Mouse (Mus musculus) spleen, postnatal 36 days (tissue): ENCODE results near the gene Rbl1.

ENCODE experiments used
- DNase-seq, 2 experiments: peaks; one replicate each; pipeline ENCODE4 v3.0.0; 2022; ENCODE audit warnings: low spot score in 2 of 2, mixed read lengths in 1 of 2

Rbl1 gene

DNA sequence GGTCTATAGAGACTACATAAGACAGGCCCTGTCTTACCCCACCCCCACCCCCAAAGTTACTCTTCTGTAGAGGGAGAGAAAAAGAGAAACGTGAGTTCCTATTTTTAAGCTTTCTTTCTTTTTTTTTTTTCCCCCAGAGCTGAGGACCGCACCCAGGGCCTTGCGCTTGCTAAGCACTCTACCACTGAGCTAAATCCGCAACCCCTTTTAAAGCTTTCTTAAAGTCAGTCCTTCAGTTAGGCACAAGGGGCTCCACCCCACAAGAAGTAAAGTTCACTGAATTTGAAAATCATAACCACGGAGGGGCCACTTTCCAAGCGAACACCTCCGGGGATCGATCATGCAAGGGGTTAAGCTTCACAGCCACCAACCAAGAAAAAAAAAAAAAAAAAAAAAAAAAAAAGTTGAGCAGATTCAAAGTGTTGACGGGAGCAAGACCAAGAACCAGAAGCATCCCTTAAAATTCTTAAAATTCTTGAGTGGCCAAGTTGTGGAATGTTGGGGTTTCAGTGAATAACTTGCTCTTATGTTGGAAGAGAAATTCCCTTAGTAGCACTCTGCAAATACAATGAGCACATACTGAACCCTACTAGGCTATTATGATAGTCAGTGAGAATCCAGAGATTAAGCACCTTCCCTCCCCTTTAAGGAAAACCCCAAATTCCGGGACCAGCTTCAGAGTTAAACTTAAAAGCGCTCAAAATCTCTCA is 70.4 kb downstream of the Rbl1 start:
- peak; percentile 59 to 65 for DNase-seq

DNA sequence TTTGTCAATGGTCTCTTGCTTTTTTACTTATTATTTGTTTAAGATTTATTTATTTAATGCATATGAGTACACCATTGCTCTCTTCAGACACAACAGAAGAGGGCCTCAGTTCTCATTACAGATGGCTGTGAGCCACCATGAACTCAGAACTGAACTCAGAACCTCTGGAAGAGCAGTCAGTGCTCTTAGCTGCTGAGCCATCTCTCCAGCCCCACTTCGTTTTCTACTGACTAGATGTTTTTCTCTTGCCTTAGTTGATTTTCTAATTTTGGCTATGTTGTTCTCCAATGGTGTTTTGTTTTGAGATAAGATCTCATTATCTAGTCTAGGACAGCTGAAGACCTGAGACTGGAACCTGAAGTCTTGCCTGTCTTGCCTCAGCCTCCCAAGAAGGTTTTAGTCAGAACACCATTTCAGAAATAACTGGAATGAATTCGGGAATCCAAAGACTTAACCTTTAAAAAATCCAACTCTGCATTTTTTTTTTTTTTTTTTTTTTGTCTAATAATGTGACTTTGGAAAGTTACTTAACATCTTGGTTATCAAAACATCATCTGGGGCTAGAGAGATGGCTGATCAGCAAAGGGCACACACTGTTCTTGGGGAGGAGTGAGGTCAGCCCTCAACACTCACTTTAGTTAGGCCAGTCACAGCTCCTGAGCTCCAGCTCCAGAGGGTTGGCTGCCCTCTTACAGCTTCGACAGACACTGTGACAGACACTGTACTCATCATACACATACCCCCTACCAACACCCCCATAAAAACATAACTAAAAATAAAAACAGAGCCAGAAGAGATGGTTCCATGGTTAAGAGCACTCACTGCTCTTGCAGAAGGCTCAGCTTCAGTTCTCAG is 71.4 kb downstream of the Rbl1 start:
- DNase-seq = no peak

DNA sequence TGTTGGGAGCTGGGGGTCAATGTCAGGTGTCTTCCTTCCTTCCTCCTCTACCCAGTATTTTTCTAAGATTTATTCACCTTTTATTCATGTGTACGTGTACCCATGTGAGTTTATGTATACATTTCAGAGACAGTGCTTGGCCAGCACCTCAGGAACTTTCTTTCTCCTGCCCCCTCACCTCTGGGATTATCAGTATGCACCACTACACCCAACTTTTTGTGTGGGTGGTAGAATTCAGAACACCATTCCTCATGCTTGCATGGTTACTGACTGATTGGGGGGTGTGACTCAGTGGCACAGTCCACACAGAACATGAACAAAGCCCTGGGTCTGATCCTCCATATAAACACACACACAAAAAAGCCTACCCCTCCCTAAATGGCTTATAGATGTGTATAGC is 72.2 kb downstream of the Rbl1 start:
- no peak for DNase-seq

GRCm38 (mm10) chr2:157130813-157131514 is 73.4 kb downstream of the Rbl1 start:
- DNase-seq = peak; percentile 62 to 68

DNA sequence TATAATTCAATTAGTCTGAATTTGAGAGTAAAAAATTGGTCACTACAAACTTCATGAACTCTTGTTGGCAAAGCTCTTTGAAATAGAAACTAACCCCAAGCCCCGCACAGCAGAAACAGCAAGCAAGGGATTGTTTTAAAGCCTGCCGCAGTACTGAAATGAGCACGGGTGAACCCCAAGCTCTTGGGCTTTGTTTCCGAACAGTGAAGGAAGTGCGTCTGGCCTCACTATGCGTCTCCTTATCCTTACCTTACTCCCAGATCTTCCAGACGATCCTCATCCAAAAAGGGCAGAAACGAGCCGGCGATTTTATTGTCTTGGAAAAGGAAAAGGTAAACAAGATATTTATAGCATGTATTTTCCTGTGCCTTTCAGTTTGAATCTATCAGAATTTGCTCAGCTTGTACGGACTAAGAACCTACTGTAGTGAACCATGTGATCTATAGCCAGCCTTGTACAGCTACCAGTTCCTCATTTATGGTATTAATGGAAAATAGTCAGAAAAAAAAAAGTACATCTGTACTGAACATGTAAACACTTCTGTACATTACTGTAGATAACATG is 74.7 kb downstream of the Rbl1 start:
- DNase-seq = peak; percentile 37 to 39

- DNase-seq = no peak
Observed at GRCm38 (mm10) chr2:157129096-157129495, 75.2 kb downstream of the Rbl1 start.

DNA sequence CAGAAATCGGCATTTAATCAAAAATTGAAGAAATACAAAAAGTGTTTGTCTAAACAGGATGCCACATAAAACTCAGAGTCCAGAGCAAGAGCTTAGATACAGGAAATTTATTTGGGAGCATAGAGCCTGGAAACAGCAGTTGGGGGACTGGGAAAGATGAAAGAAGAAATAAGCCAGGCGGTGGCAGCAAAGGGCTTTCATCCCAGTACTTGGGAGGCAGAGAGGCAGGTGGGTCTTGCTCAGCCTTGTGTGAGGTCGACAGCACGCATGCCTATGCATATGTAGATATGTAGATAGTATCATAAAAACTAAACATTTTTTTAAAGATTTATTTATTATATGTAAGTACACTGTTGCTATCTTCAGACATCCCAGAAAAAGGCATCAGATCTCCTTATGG is 76.3 kb downstream of the Rbl1 start:
- peak in 1 of 2 experiments; percentile 26 for DNase-seq

DNA sequence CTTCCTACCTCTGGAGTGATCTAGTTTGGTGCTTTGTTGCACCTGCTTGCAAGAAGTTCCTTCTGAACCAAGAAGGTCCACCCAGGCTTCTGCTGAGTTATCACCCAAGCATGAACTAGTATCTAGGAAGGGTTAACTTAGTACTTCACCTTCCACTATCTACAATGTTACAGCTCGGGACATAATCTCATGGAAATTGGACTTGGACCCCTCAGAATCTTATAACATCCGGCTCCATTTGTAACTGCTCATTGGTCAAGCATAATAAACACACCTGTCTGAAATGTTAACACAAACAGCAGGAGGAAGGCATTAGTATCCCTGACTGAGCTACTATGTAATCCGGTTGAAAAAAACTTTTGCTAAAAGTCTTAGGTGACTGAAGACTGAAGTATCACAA is 77.0 kb downstream of the Rbl1 start:
- DNase-seq = no peak

GRCm38 (mm10) chr2:157125246-157125645 is 79.1 kb downstream of the Rbl1 start:
- no peak for DNase-seq

DNA sequence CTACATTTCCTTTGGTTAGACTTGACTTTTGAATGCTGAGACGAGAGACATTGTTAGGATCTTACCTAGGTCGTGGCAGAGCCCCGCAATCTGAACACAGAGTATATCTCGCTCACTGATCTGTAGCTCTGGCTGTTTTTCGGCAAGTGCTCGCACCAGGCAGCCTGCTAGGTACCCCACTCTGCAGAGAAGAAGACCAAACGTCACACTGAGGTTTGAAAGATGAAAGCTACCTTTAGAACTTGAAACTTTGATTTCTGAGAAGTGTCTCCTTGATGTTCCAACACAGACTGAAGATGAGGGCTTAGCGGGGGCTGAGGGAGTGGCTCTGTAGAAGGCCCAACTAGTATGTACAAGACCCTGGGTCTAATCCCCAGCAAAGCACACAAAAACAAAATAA is 82.6 kb downstream of the Rbl1 start:
- DNase-seq = peak in 1 of 2 experiments; percentile 31

GRCm38 (mm10) chr2:157119075-157119474 is 85.3 kb downstream of the Rbl1 start:
- DNase-seq = no peak

DNA sequence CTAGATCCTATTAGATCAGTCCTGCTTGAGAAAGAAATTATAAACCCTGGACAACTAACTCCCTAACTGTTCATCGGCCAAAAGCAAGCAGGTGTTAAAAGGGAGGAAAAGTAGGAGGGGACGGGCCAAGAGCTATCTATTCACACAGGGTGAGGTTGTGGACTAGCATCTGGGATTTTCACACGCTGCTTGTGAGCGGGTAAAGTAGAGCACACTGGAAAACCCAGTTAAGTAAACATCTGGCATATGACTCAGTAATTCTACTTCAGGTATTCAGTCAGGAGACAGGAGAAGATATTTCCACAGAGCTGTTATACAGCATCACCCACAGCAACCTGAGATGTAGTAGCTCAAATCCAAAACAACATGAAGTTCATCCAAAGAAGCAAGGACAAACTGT is 85.8 kb downstream of the Rbl1 start:
- DNase-seq = no peak

- DNase-seq = no peak
Observed at GRCm38 (mm10) chr2:157116964-157117363, 87.4 kb downstream of the Rbl1 start.

GRCm38 (mm10) chr2:157108236-157108635 is 96.1 kb downstream of the Rbl1 start:
- DNase-seq = no peak

DNA sequence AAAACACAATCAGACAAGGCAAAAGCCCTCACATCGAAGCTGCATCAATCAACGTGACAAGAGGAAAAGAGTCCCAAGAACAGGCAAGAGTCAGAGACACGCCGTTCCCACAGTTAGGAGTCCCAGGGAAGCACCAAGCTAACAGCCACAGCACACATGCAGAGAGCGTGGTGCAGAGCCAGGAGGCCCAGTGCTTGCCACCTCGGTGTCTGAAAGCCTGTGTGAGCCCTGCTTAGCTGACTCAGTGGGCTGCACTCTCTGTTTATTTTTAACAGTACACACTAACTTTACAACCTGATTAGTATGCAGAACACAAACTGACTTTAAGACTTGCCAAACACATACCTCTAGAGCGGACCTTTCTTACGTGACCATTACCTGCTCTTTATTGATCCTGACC is 99.9 kb downstream of the Rbl1 start:
- no peak for DNase-seq

DNA sequence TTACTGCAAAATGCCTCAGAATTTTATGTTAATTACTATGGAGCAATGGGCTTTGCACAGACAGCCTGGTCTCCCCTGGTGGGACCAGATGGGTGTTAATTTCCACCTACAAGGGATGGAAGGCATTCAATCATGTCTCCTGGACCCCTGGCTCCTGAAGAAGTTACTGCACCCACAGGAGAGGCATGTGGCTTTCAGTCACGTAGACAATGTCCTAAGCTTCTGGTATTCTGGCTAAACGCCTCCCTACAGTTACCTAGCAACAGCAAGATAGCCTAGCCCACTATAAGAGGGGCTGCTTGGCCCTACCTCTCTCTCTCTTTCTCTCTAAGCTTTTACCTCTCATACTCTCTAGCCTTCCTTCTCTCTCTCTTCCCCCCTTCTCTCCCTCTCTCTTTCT is 102.1 kb downstream of the Rbl1 start:
- no peak for DNase-seq

DNA sequence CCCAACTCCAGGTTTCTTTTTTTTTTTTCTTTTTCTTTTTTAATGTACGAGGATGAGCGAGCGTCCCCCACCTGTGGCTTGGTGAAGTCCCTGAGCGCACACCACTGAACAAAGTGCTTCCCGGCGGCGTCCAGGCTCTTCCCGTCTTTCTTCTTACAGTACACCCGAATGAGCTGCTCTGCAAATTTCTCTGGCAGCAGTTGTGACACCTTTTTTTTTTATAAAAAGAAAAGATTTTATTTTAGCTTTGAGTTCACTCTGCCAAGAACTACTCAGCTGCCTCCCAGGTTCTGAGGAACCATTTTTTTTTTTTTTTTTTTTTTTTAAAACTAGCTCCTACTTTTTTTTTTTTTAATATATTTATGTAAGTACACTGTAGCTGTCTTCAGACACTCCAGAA is 102.7 kb downstream of the Rbl1 start:
- no peak for DNase-seq

DNA sequence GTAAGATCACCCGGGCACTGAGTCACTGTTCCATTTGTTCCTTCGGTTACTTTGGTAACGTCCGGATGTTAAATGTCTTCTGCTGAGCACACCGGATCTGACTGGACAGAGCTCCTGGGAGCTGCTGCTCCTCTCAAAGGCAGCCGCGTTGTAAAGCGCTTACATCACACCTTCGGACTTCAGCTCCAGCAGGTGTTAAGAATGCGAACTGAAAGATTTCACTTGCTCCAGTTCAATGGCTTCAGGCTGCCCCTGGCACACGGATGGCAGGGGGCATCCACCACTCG is 104.1 kb downstream of the Rbl1 start:
- DNase-seq = no peak

DNA sequence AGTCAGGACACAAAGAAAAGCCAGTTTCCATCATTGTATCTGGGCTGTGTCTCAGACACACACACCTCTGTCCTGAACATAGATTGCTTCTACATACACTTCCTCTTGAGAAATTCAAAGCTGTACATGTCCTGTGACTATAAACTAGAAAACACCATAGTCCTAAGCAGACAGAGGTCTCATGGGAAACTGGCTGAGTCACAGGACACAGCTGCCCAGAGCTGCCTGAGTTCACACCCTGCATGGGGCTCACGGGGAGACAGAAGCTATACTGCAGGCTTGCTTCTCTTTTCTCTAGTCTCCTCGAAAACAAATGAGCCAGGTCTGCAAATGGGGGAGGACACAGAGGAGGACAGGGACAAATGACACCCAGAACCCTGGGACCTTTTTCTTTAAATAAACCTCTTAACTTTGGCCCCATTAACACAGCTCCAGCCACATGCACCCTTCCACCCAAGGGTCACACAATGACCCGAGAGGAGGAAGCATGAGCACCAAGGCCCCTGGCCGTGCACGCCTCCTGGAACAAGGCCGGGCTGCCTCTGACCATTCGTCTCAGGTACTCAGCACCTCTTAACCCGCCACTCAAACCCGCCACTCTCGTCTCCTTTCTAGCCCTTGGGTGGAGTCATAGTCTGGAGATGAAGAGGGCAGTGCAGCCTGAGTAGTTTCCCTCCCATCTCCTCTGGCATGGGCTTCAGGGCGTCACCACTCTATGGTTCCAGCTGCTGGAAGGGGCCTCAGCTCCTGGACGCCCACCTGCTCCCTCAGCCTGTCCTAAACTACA is 104.6 kb downstream of the Rbl1 start:
- no peak for DNase-seq
